Mouse (Mus musculus) heart, postnatal 25 days (tissue): Measurements from ENCODE around the gene Ccdc149. TPM values are rescaled to one million over a fixed set of nuclear protein-coding genes. Genes with fewer than 3 reads are reported as not detected.

ENCODE experiments used
- DNase-seq: peaks from one replicate; pipeline ENCODE4 v3.0.0; 2022; ENCODE audit warnings: low spot score
- intact Hi-C: fragments of 180-260 bp; cut with DNase I; formaldehyde crosslinking; loops from one replicate; pipeline ENCODE4 v1.15.1; 2025
- total RNA-seq, 2 experiments: library from RNA; stranded (reverse); gene quantifications; 2 replicates each; pipeline ENCODE4 v1.2.3; 2021

Ccdc149 gene
- total RNA-seq, 2 experiments from 2014 or later = 6.8 to 7.1 TPM

GRCm38 (mm10) chr5:52350451-52350850 is 120.9 kb downstream of the Ccdc149 start:
- DNase-seq = peak; percentile 13
- intact Hi-C loops = no loop called here

GRCm38 (mm10) chr5:52346890-52347289 is 124.4 kb downstream of the Ccdc149 start:
- intact Hi-C loops = no loop called here

GRCm38 (mm10) chr5:52339134-52339533 is 132.2 kb downstream of the Ccdc149 start:
- intact Hi-C loops = no loop called here
- no peak for DNase-seq

More at GRCm38 (mm10) chr5:52346890-52347289, 124.4 kb downstream of the Ccdc149 start:
- no peak for DNase-seq

- DNase-seq = no peak
- intact Hi-C loops = no loop called here
These were observed 135.7 kb downstream of the Ccdc149 start for GRCm38 (mm10) chr5:52335590-52335989.

GRCm38 (mm10) chr5:52332120-52332519 is 139.2 kb downstream of the Ccdc149 start:
- no peak for DNase-seq
- intact Hi-C loops = no loop called here

Other genes with a start within 250 kb of the Ccdc149 start
- gene Sod3, start 107.7 kb downstream of the Ccdc149 start, total RNA-seq = 10 to 100 TPM; 11.2 to 13.7 TPM
- gene Lgi2, start 94.9 kb upstream of the Ccdc149 start, total RNA-seq = under 1 TPM; 0.42 to 0.49 TPM
- 1 to 10 TPM; 6.0 to 7.8 TPM for gene Sepsecs, start 198.2 kb upstream of the Ccdc149 start, total RNA-seq